Mouse (Mus musculus): Measurements from ENCODE around the gene Hoxb13.

Hoxb13 gene

GRCm38 (mm10) chr11:96189810-96190522 is 4.2 kb upstream of the Hoxb13 start:
- DNase-seq (ENCODE audit: low read depth, low spot score), result no peak

DNA sequence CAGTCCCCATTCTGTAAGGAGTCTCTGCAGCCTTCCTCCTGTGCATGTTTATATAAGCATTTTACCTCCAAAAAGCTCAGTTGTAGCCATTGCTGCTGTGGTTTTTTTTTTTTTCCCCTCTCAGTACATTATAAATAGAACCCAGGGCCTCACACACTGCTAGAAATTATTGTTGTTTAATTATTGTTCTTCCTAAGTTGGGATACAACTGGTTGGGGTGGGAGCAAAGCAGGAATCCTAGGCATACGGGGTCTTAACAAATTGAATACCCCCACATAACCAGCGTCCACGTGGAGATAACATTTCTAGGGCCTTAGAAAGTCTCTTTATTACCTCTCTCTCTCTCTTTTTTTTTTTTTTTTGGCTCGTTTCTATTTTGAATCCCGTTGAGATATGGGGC is 3.0 kb upstream of the Hoxb13 start:
- DNase-seq (ENCODE audit: low read depth, low spot score), result no peak

DNA sequence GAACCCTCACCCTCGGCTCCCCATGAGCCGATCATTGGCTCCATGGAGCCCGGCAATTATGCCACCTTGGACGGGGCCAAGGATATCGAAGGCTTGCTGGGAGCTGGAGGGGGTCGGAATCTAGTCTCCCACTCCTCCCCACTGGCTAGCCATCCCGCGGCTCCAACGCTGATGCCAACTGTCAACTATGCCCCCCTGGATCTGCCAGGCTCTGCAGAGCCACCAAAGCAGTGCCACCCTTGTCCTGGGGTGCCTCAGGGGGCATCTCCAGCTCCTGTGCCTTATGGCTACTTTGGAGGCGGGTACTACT is 240 bp downstream of the Hoxb13 start:
- DNase-seq (ENCODE audit: low read depth, low spot score), result no peak

DNA sequence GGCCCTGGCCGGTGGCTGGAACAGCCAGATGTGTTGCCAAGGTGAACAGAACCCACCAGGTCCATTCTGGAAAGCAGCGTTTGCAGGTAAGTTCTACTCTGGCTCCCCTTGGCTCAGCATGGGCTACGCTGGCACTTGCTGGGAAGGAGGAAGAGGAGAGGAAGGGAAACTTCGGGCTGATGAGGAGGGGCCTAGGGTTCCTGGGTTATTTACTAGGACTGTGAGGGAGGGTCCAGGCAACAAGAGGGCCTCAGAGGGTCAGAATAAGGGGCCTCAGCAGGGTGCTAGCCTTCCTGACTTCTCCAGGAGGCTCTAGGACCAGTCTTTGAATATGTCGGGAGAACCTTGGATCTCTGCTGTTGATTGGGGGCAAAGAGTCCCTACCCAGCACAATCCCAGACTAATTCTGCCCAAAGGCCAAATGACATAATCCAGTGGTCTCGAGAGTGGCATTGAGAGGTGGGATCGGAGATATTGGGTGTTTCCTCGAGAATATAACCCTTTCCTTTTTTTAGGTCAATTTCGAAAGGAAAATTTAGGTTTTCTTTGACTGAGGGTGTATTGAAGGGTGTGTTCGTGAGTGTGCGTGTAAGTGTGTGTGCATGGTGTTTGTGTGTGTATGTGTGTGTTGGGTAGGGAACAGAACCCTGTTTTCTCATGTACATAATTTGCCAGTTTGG is 985 bp downstream of the Hoxb13 start:
- DNase-seq (ENCODE audit: low read depth, low spot score), result no peak

DNA sequence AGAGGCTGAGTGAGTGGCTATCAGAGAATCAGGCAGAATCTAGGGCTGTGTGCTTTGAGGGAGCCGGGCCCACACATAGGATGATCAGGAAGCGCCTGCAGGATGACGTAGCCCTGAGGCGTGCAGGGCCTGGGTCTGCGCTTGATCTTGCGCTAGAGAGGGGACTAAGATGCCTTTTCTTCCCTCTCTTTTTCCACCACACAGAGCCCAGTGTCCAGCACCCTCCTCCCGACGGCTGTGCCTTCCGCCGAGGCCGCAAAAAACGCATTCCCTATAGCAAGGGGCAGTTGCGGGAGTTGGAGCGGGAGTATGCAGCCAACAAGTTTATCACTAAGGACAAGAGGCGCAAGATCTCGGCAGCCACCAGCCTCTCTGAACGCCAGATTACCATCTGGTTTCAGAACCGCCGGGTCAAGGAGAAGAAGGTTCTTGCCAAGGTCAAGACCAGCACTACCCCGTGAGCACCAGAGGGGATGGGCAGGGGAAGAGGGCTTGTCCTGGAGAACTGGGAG is 1.7 kb downstream of the Hoxb13 start:
- no peak for DNase-seq (ENCODE audit: low read depth, low spot score)

DNA sequence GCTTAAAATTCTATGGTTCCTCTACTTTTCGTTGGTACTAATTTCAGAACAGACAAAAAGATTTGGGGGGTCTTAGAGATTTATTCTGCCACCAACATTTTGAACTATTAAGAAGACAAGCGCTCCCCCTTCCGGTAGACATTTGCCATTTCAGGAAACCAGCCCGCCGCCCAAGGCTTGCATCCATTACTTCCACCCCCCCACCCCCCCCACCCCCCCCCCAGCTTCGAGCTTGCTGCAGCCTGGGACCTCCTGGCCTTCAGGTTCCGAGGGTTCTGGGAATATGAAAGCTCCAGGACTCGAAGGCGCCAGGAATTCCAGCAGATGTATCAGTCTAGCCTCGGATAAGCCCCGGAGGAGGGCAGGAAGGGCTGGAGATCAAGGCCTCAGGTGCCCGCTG is 4.5 kb downstream of the Hoxb13 start:
- peak; percentile 47 for DNase-seq (ENCODE audit: low read depth, low spot score)

- DNase-seq (ENCODE audit: low read depth, low spot score), result peak; percentile 33
These were observed 5.3 kb downstream of the Hoxb13 start for GRCm38 (mm10) chr11:96199181-96200086.

- DNase-seq (ENCODE audit: low read depth, low spot score), result peak; percentile 30
These were observed 6.1 kb downstream of the Hoxb13 start for GRCm38 (mm10) chr11:96200183-96200655.

DNA sequence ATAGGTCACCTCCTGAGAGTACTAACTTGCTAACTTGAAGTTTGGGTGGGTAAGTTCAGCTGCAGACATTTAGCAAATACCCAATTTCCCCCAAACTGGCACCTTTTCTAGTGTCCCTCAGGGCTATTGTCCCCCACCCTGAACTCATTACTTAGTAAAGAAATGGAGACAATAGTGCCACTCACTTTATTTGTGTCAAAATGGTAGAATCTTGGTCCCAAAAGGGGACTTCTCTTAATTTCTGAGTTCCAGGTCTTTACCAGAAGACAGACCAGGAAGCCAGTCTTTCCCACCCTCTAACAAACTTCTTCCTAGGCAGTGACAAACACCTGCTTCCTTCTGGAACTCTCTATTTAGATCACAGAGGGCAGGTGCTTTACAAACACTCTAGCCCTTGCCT is 7.6 kb downstream of the Hoxb13 start:
- DNase-seq (ENCODE audit: low read depth, low spot score), result no peak

GRCm38 (mm10) chr11:96202401-96203081 is 8.4 kb downstream of the Hoxb13 start:
- no peak for DNase-seq (ENCODE audit: low read depth, low spot score)

GRCm38 (mm10) chr11:96203182-96203788 is 9.2 kb downstream of the Hoxb13 start:
- no peak for DNase-seq (ENCODE audit: low read depth, low spot score)

DNA sequence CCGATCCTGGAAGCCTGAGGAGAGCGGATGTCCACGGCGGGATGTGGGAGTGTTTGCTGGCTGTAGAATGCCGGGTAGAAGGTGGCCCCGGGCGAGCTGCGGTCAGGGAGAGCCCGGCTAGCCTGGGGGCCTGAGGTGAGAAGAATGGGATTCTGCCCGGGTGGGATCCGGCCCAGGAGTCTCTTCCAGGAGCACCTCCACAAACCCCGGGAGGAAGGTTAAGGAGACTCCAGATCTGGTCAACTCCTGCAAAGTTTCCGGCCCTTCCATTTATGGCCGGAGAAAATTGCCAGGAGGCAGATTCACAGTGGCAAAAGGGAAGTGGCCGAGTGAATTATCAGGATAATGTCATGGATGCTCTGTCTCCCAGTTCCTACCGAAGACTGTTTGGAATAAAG is 9.7 kb downstream of the Hoxb13 start:
- no peak for DNase-seq (ENCODE audit: low read depth, low spot score)

GRCm38 (mm10) chr11:96204351-96204750 is 10.2 kb downstream of the Hoxb13 start:
- no peak for DNase-seq (ENCODE audit: low read depth, low spot score)

DNA sequence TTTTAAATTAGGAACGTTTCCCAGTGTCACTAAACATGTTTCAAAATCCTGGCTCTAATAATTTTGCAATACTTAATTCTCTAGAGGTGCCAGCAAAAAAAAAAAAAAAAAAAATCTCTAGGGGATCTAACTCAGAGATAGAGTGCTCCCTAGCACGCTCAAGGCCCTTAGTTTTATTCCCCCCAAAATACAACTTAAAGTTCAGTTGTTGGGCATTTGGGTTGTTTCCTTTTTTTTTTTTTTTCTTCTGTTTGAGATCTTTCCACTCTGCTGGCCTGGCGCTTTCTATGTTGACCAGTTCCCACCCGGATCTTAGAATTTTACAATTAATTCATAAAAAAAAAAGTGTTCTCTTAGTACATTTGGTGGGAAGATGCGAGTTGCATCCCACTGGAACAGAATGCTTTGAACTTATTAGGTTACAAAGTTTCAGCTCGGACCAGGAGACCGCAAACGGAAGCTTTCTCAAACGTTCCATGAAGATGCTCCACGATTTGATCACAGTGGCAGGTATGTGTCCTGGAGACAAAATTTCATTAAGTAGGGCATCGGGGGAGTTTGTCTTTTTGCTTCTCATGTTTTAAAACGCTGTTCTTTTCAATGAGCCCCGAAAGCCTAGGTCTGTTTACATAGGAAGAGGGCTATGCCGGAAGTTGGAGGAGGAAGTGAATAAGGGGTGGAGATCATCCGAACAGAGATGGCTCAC is 11.5 kb downstream of the Hoxb13 start:
- no peak for DNase-seq (ENCODE audit: low read depth, low spot score)

GRCm38 (mm10) chr11:96223813-96224212 is 29.7 kb downstream of the Hoxb13 start:
- no peak for DNase-seq (ENCODE audit: low read depth, low spot score)

- DNase-seq (ENCODE audit: low read depth, low spot score), result no peak
These were observed 33.6 kb downstream of the Hoxb13 start for GRCm38 (mm10) chr11:96227676-96228075.

DNA sequence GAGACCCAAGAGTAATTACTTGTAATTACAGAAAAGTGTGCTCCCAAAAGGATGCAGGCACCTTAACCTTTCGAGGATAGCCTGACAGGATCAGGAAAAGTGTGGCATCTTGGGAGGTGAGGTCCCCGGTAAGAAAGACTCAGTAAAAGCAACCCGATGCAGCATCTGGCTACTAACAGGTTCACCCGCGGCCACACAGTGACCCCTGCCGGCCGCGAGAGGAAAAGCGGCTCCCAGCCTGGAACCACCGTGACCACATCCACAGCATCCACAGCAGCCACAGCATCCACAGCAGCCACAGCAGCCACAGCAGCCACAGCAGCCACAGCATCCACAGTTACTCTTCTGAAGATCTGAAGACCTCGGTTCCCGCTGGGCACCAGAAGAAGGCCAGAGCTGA is 40.8 kb downstream of the Hoxb13 start:
- peak; percentile 63 for DNase-seq (ENCODE audit: low read depth, low spot score)

- peak; percentile 25 for DNase-seq (ENCODE audit: low read depth, low spot score)
These were observed 46.1 kb downstream of the Hoxb13 start for GRCm38 (mm10) chr11:96240211-96240610.
